ENCODE assay signal across 13 mouse cellular contexts in genomic region chr14:20128162-20128561, GRCm38 (mm10).
"Had no signal": no experiment of that assay in that cellular context is flagged by ENCODE, and none has a peak within 500 bp of the region (broad histone marks: within the 10 kb centered on the region; RNA-seq: fewer than 3 reads in every experiment).

No protein-coding gene starts in this region.

- H3K27me3 ChIP-seq: liver, embryonic 13.5 days had no signal

- H3K27ac ChIP-seq: layer of hippocampus, adult 2 months; liver, embryonic 13.5 days; stomach, postnatal 0 days had no signal

- H3K4me2 ChIP-seq: liver, embryonic 13.5 days; midbrain, embryonic 11.5 days had no signal

- H3K9me3 ChIP-seq: liver, embryonic 13.5 days had no signal

- H3K4me1 ChIP-seq: liver, embryonic 13.5 days had no signal

- H3K36me3 ChIP-seq: liver, embryonic 13.5 days had no signal

- H3K4me3 ChIP-seq: layer of hippocampus, adult 2 months; liver, embryonic 13.5 days had no signal

- H3K9ac ChIP-seq: liver, embryonic 13.5 days had no signal

- DNase-seq: kidney, adult 9 months; kidney, postnatal 25 days; layer of hippocampus, adult 9-11 months; liver, embryonic 13.5 days; lung, adult 2 months; lung, postnatal 14 days; lung, postnatal 4 days; midbrain, embryonic 14.5 days; thymus, adult 18-20 months; thymus, postnatal 36 days had no signal
